8 mouse cellular contexts compared by ENCODE assay signal in genomic region chr10:91141564-91141963, GRCm38 (mm10). TPM values are rescaled to one million over a fixed set of nuclear protein-coding genes. Genes with fewer than 3 reads are reported as not detected.
A peak's percentile ranks its signal among the peaks of the same experiment; 100 is the strongest.
DNase-seq lines count a peak whose midpoint lies in the region; ATAC-seq and TF ChIP-seq lines count a peak whose summit lies in the region.

No protein-coding gene starts in this region.

- ATAC-seq in intestine, embryonic 14.5 days (replicated peaks; ENCODE audit: low FRiP score, low TSS enrichment, low read depth): 0 out of 2 replicates have a peak, but pooled peaks have one; percentile 26
- ATAC-seq in intestine, embryonic 16.5 days: no peak
- peak; percentile 67 for ATAC-seq in common myeloid progenitor, adult 5-6 weeks (replicated peaks; ENCODE audit: low read depth, poor library complexity, severe bottlenecking)
- peak; percentile 62 for ATAC-seq in megakaryocyte progenitor cell, adult 5-6 weeks (replicated peaks; ENCODE audit: poor library complexity)

- WGBS in intestine, embryonic 14.5 days: 43% methylated on average over 2 of the region's 2 CpGs
- WGBS in intestine, embryonic 16.5 days: 29% methylated on average over 2 of the region's 2 CpGs

- H3K36me3 ChIP-seq in intestine, embryonic 14.5 days (ENCODE audit: control insufficient read depth, insufficient read depth, low read length): peaks cover 17% of the 10 kb centered on the region
- no peaks in the 10 kb centered on the region for H3K36me3 ChIP-seq in intestine, embryonic 16.5 days (ENCODE audit: control insufficient read depth, insufficient read depth, low read length)
- peaks cover 17% of the 10 kb centered on the region for H3K36me3 ChIP-seq in E14TG2a.4 (ENCODE audit: insufficient read depth, low read length)

- TF ChIP-seq CTCF in E14TG2a.4 (conservative IDR thresholded peaks at IDR 0.05; ENCODE audit: low read length): peak; percentile 64

- no peak overlapping the region for H3K4me3 ChIP-seq in intestine, embryonic 14.5 days (ENCODE audit: low read depth, low read length)
- no peak overlapping the region for H3K4me3 ChIP-seq in intestine, embryonic 16.5 days (ENCODE audit: low read length)
- H3K4me3 ChIP-seq in E14TG2a.4 (replicated peaks; ENCODE audit: low read length): no peak overlapping the region

- H3K4me2 ChIP-seq in intestine, embryonic 14.5 days (ENCODE audit: low read length): no peak overlapping the region
- H3K4me2 ChIP-seq in intestine, embryonic 16.5 days (ENCODE audit: low read depth, low read length): no peak overlapping the region

- no peaks in the 10 kb centered on the region for H3K4me1 ChIP-seq in intestine, embryonic 14.5 days (replicated peaks; ENCODE audit: control insufficient read depth, insufficient read depth, low read length)
- H3K4me1 ChIP-seq in intestine, embryonic 16.5 days (ENCODE audit: control insufficient read depth, insufficient read depth, low read length): no peaks in the 10 kb centered on the region
- peaks cover 48% of the 10 kb centered on the region for H3K4me1 ChIP-seq in E14TG2a.4 (replicated peaks; ENCODE audit: low read depth, low read length)

- DNase-seq in intestine, embryonic 14.5 days (ENCODE audit: low spot score): no peak
- no peak for DNase-seq in urinary bladder, adult 2 months (ENCODE audit: low spot score)
- no peak for DNase-seq in urinary bladder, adult 18-20 months (ENCODE audit: low spot score in 2 of 2)
- DNase-seq in layer of hippocampus, adult 8-10 months (ENCODE audit: low spot score in 2 of 2): no peak

- H3K27me3 ChIP-seq in intestine, embryonic 14.5 days (replicated peaks; ENCODE audit: control insufficient read depth, insufficient read depth, low read length): no peaks in the 10 kb centered on the region
- no peaks in the 10 kb centered on the region for H3K27me3 ChIP-seq in intestine, embryonic 16.5 days (replicated peaks; ENCODE audit: control insufficient read depth, insufficient read depth, low read length)
- H3K27me3 ChIP-seq in E14TG2a.4 (ENCODE audit: insufficient read depth, low read length): no peaks in the 10 kb centered on the region

- H3K27ac ChIP-seq in intestine, embryonic 14.5 days (ENCODE audit: low read depth): no peak overlapping the region
- H3K27ac ChIP-seq in intestine, embryonic 16.5 days (ENCODE audit: low read length): no peak overlapping the region

- no peaks in the 10 kb centered on the region for H3K9me3 ChIP-seq in intestine, embryonic 14.5 days (ENCODE audit: control insufficient read depth, low read length)
- H3K9me3 ChIP-seq in intestine, embryonic 16.5 days (ENCODE audit: control insufficient read depth, low read length): no peaks in the 10 kb centered on the region
- no peaks in the 10 kb centered on the region for H3K9me3 ChIP-seq in E14TG2a.4 (ENCODE audit: low read length)

- no peak overlapping the region for H3K9ac ChIP-seq in intestine, embryonic 14.5 days (ENCODE audit: low read length)
- H3K9ac ChIP-seq in intestine, embryonic 16.5 days (ENCODE audit: low read depth, low read length): no peak overlapping the region

RNA-seq across cellular contexts. Expression of gene Slc25a3, which starts 17.7 kb away (rescaled TPM):
- 555 and 608 TPM in 2 replicates for polyA plus RNA-seq in intestine, embryonic 14.5 days (2014; fragmentation: Nextera tagmentation; extraction: Ambion mirVana)
- polyA plus RNA-seq in intestine, embryonic 16.5 days (2015; fragmentation: Nextera tagmentation; extraction: Ambion mirVana): 743 and 812 TPM in 2 replicates
- total RNA-seq in common myeloid progenitor, adult 5-6 weeks (2017): 238 and 276 TPM in 2 replicates
- 664 and 680 TPM in 2 replicates for total RNA-seq in megakaryocyte progenitor cell, adult 5-6 weeks (2015)
- 231 and 244 TPM in 2 replicates for total RNA-seq in megakaryocyte progenitor cell, adult 5-6 weeks (2017)
- 529 and 576 TPM in 2 replicates for polyA plus RNA-seq in urinary bladder, adult 2 months (2012; rRNA removed)
- total RNA-seq in layer of hippocampus, adult 8-10 months (2022): 100 to 1,000 TPM; 490 to 567 (median 535) TPM

RNA-seq across cellular contexts. Expression of gene Tmpo, which starts 39.6 kb away (rescaled TPM):
- polyA plus RNA-seq in intestine, embryonic 14.5 days (2014; fragmentation: Nextera tagmentation; extraction: Ambion mirVana): 219 TPM in 2 replicates
- polyA plus RNA-seq in intestine, embryonic 16.5 days (2015; fragmentation: Nextera tagmentation; extraction: Ambion mirVana): 110 and 111 TPM in 2 replicates
- total RNA-seq in common myeloid progenitor, adult 5-6 weeks (2017): 529 and 544 TPM in 2 replicates
- total RNA-seq in megakaryocyte progenitor cell, adult 5-6 weeks (2015): 266 and 302 TPM in 2 replicates
- total RNA-seq in megakaryocyte progenitor cell, adult 5-6 weeks (2017): 461 and 467 TPM in 2 replicates
- 66.1 and 77.0 TPM in 2 replicates for polyA plus RNA-seq in urinary bladder, adult 2 months (2012; rRNA removed)
- total RNA-seq in layer of hippocampus, adult 8-10 months (2022): 10 to 100 TPM; 39.2 to 51.2 (median 41.8) TPM

RNA-seq across cellular contexts. Expression of gene Ikbip, which starts 58.8 kb away (rescaled TPM):
- 37.2 and 40.2 TPM in 2 replicates for polyA plus RNA-seq in intestine, embryonic 14.5 days (2014; fragmentation: Nextera tagmentation; extraction: Ambion mirVana)
- 31.7 and 32.4 TPM in 2 replicates for polyA plus RNA-seq in intestine, embryonic 16.5 days (2015; fragmentation: Nextera tagmentation; extraction: Ambion mirVana)
- 19.0 and 25.9 TPM in 2 replicates for total RNA-seq in common myeloid progenitor, adult 5-6 weeks (2017)
- total RNA-seq in megakaryocyte progenitor cell, adult 5-6 weeks (2015): 17.1 TPM in 2 replicates
- 23.1 and 26.9 TPM in 2 replicates for total RNA-seq in megakaryocyte progenitor cell, adult 5-6 weeks (2017)
- polyA plus RNA-seq in urinary bladder, adult 2 months (2012; rRNA removed): 42.1 and 42.5 TPM in 2 replicates
- 10 to 100 TPM; 15.5 to 21.6 (median 19.1) TPM for total RNA-seq in layer of hippocampus, adult 8-10 months (2022)

RNA-seq across cellular contexts. Expression of gene Apaf1, which starts 59.0 kb away (rescaled TPM):
- polyA plus RNA-seq in intestine, embryonic 14.5 days (2014; fragmentation: Nextera tagmentation; extraction: Ambion mirVana): 25.9 and 28.0 TPM in 2 replicates
- 15.6 and 18.0 TPM in 2 replicates for polyA plus RNA-seq in intestine, embryonic 16.5 days (2015; fragmentation: Nextera tagmentation; extraction: Ambion mirVana)
- total RNA-seq in common myeloid progenitor, adult 5-6 weeks (2017): 23.1 and 39.6 TPM in 2 replicates
- total RNA-seq in megakaryocyte progenitor cell, adult 5-6 weeks (2015): 68.3 and 71.6 TPM in 2 replicates
- 35.0 and 40.7 TPM in 2 replicates for total RNA-seq in megakaryocyte progenitor cell, adult 5-6 weeks (2017)
- polyA plus RNA-seq in urinary bladder, adult 2 months (2012; rRNA removed): 9.2 and 10.3 TPM in 2 replicates
- 10 to 100 TPM; 12.3 to 14.4 (median 13.8) TPM for total RNA-seq in layer of hippocampus, adult 8-10 months (2022)

Comparison
In these comparisons a context has a peak if more than half of its experiments do, and no peak if none do; other contexts are left out.
1. RNA of gene Tmpo, which starts 39.6 kb away (total RNA-seq): 529 to 544 TPM in common myeloid progenitor, adult 5-6 weeks and 266 to 467 TPM in megakaryocyte progenitor cell, adult 5-6 weeks; 39.2 to 51.2 TPM in layer of hippocampus, adult 8-10 months; every median in the first group is over 4 times any median in the second.